Mouse (Mus musculus): Measurements from ENCODE around the gene Fbxo36. TPM values are rescaled to one million over a fixed set of nuclear protein-coding genes. Genes with fewer than 3 reads are reported as not detected.

The Fbxo36 gene
- total and polyA plus RNA-seq, 2 experiments from 2014 or later, result 3.1 to 11.8 TPM

DNA sequence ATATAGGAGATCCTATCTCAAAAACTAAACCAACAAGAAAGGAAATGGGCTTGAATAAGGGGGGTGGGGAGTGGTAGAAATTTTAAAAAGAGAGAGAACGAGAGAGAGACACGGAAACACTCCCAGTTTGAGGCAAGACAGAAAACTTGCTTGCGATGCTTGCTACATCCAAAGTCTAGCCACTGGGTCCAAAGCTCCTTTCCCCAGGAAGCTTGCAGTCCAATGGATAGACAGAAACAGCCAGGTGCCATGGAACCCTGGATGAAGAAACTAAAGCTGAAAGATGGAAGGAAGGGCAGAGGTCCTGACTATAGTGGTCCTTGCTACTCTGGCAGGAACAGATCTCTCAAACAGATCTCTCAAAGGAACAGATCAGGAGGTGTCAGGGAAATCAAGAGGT lies 8.7 kb downstream of the Fbxo36 start:
- no peak for ATAC-seq
- no peak for TF ChIP-seq CTCF (IDR thresholded peaks at IDR 0.05; ENCODE audit: low read depth)
- Histone ChIP-seq H3K9ac (no peak overlapping the region), H3K4me1 (ENCODE audit: insufficient read depth) (no peaks in the 10 kb centered on the region), H3K4me3 (ENCODE audit: low read depth, low read length) (no peak overlapping the region), H3K9me3 (ENCODE audit: low read length) (no peaks in the 10 kb centered on the region), H3K4me2 (ENCODE audit: low read depth) (no peak overlapping the region), H3K27ac (ENCODE audit: low read depth, low read length) (no peak overlapping the region), H3K27me3 (ENCODE audit: insufficient read depth, low read length) (no peaks in the 10 kb centered on the region), H3K36me3 (ENCODE audit: insufficient read depth) (peaks cover 3% of the 10 kb centered on the region)
- DNase-seq, result no peak
- WGBS, result 96% methylated on average over 3 of the region's 3 CpGs

- Histone ChIP-seq H3K9me3 (ENCODE audit: low read length) (no peaks in the 10 kb centered on the region), H3K4me3 (ENCODE audit: low read depth, low read length) (no peak overlapping the region), H3K27me3 (ENCODE audit: insufficient read depth, low read length) (no peaks in the 10 kb centered on the region), H3K36me3 (ENCODE audit: insufficient read depth) (peaks cover 3% of the 10 kb centered on the region), H3K4me1 (ENCODE audit: insufficient read depth) (no peaks in the 10 kb centered on the region), H3K9ac (no peak overlapping the region), H3K27ac (ENCODE audit: low read depth, low read length) (no peak overlapping the region), H3K4me2 (ENCODE audit: low read depth) (no peak overlapping the region)
- no peak for TF ChIP-seq CTCF (IDR thresholded peaks at IDR 0.05; ENCODE audit: low read depth)
- WGBS, result 96% methylated on average over 6 of the region's 6 CpGs
- ATAC-seq (no peak), DNase-seq (no peak)
These were observed 9.3 kb downstream of the Fbxo36 start for GRCm38 (mm10) chr1:84848801-84849455.

DNA sequence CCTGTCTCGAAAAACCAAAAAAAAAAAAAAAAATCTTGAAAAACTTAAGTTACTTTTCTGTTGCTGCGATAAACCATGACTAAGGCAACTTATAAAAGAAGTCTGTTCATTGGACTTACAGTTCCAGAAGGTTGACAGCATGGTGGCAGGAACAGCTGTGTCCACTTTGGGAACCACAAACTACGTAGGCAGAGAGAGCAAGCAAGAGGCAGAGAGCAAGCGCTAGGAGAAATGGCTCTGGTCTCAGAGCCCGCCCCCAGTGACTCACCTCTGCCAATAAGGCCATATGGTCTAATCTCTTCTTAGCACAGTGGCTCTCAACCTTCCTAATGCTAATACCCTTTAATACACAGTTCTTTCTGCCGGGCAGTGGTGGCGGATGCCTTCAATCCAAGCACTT lies 10.2 kb downstream of the Fbxo36 start:
- H3K27me3 ChIP-seq (ENCODE audit: insufficient read depth, low read length), result no peaks in the 10 kb centered on the region
- H3K4me2 ChIP-seq (ENCODE audit: low read depth), result no peak overlapping the region
- 94% methylated on average over 7 of the region's 7 CpGs for WGBS
- DNase-seq (no peak), ATAC-seq (no peak)
- H3K9me3 ChIP-seq (ENCODE audit: low read length), result no peaks in the 10 kb centered on the region
- no peaks in the 10 kb centered on the region for H3K4me1 ChIP-seq (ENCODE audit: insufficient read depth)
- H3K9ac ChIP-seq, result no peak overlapping the region
- H3K4me3 ChIP-seq (ENCODE audit: low read depth, low read length), result no peak overlapping the region
- TF ChIP-seq CTCF (IDR thresholded peaks at IDR 0.05; ENCODE audit: low read depth), result no peak
- H3K27ac ChIP-seq (ENCODE audit: low read depth, low read length), result no peak overlapping the region
- H3K36me3 ChIP-seq (ENCODE audit: insufficient read depth), result peaks cover 3% of the 10 kb centered on the region

- Histone ChIP-seq H3K9me3 (ENCODE audit: low read length) (no peaks in the 10 kb centered on the region), H3K36me3 (ENCODE audit: insufficient read depth) (peaks cover 3% of the 10 kb centered on the region), H3K4me2 (ENCODE audit: low read depth) (no peak overlapping the region), H3K27ac (ENCODE audit: low read depth, low read length) (no peak overlapping the region), H3K4me1 (ENCODE audit: insufficient read depth) (no peaks in the 10 kb centered on the region), H3K9ac (no peak overlapping the region), H3K4me3 (ENCODE audit: low read depth, low read length) (no peak overlapping the region), H3K27me3 (ENCODE audit: insufficient read depth, low read length) (no peaks in the 10 kb centered on the region)
- 92% methylated on average over 7 of the region's 7 CpGs for WGBS
- no peak for DNase-seq
- TF ChIP-seq CTCF (IDR thresholded peaks at IDR 0.05; ENCODE audit: low read depth), result no peak
- no peak for ATAC-seq
These were observed 10.8 kb downstream of the Fbxo36 start for GRCm38 (mm10) chr1:84850471-84850870.

DNA sequence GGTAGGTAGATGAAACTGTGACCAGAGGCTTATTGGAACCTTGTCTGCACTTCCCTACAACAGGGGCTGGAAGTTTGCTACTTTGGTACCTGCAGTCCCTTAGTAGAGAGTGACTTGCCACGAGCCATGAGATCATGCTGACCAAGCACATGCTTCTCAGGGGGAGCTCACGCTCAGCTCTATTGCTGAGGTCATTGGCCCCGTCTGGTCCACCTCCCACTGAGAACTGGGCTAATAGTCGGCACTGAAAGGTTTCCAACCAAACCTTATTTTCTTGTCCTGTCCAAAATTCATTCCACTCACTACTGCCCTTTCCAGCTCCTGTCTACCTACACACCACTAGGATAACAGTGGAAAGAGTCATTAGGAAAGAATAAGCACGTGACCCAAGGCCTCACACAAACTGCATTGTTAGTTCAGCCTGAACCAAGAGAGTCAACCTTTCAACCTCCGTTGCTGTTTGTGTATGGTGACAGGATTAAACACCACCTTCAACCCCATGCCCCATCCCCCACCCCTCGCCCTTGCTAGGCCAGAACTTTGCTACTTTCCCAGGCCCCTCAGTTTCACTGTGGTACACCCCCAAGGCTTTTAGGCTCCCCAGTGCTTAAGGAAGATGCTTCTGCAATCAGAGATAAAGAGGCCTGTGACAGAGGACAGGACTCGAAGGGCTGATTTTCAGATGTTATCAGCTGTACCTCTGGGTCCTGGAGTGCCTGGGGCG lies 12.0 kb downstream of the Fbxo36 start:
- Histone ChIP-seq H3K9ac (no peak overlapping the region), H3K4me3 (ENCODE audit: low read depth, low read length) (no peak overlapping the region), H3K27me3 (ENCODE audit: insufficient read depth, low read length) (no peaks in the 10 kb centered on the region), H3K4me1 (ENCODE audit: insufficient read depth) (no peaks in the 10 kb centered on the region), H3K27ac (ENCODE audit: low read depth, low read length) (no peak overlapping the region), H3K9me3 (ENCODE audit: low read length) (no peaks in the 10 kb centered on the region), H3K4me2 (ENCODE audit: low read depth) (no peak overlapping the region), H3K36me3 (ENCODE audit: insufficient read depth) (peaks cover 3% of the 10 kb centered on the region; the same call in 1 of the 2 replicates)
- DNase-seq, result no peak
- no peak for TF ChIP-seq CTCF (IDR thresholded peaks at IDR 0.05; ENCODE audit: low read depth)
- WGBS, result 32% methylated on average over 9 of the region's 9 CpGs
- ATAC-seq, result no peak

GRCm38 (mm10) chr1:84853721-84854120 lies 14.1 kb downstream of the Fbxo36 start:
- peaks cover 1% of the 10 kb centered on the region; the same call in 1 of the 2 replicates for H3K36me3 ChIP-seq (ENCODE audit: insufficient read depth)
- H3K4me1 ChIP-seq (ENCODE audit: insufficient read depth), result no peaks in the 10 kb centered on the region
- H3K27me3 ChIP-seq (ENCODE audit: insufficient read depth, low read length), result no peaks in the 10 kb centered on the region
- H3K9ac ChIP-seq, result no peak overlapping the region
- 77% methylated on average over 1 of the region's 1 CpGs for WGBS
- H3K27ac ChIP-seq (ENCODE audit: low read depth, low read length), result no peak overlapping the region
- no peak overlapping the region for H3K4me2 ChIP-seq (ENCODE audit: low read depth)
- no peak for TF ChIP-seq CTCF (IDR thresholded peaks at IDR 0.05; ENCODE audit: low read depth)
- ATAC-seq (no peak), DNase-seq (no peak)
- no peak overlapping the region for H3K4me3 ChIP-seq (ENCODE audit: low read depth, low read length)
- H3K9me3 ChIP-seq (ENCODE audit: low read length), result no peaks in the 10 kb centered on the region

DNA sequence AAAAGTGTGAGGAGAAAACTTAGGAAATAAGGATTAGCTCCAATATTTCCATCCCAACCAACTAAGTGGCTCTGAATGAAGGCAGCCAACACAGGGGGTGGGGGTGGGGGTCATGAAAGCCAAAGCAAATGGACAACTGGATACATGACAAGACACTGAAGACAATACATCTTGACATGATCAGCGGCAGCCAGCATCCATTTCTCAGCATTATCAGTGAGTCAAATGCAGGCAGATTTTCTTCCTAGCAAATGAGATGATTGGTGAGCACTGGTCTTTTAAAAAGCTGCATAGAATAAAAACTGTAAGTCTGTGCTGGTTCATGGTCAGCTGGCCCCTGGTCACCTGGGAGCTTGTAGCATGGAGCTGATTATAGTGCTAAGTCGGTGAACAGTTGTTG lies 15.3 kb downstream of the Fbxo36 start:
- no peaks in the 10 kb centered on the region for H3K27me3 ChIP-seq (ENCODE audit: insufficient read depth, low read length)
- no peak overlapping the region for H3K4me3 ChIP-seq (ENCODE audit: low read depth, low read length)
- H3K9ac ChIP-seq, result no peak overlapping the region
- 87% methylated on average over 2 of the region's 2 CpGs for WGBS
- DNase-seq, result no peak
- no peak overlapping the region for H3K4me2 ChIP-seq (ENCODE audit: low read depth)
- no peaks in the 10 kb centered on the region for H3K9me3 ChIP-seq (ENCODE audit: low read length)
- H3K4me1 ChIP-seq (ENCODE audit: insufficient read depth), result no peaks in the 10 kb centered on the region
- ATAC-seq, result no peak
- no peak overlapping the region for H3K27ac ChIP-seq (ENCODE audit: low read depth, low read length)
- no peak for TF ChIP-seq CTCF (IDR thresholded peaks at IDR 0.05; ENCODE audit: low read depth)
- H3K36me3 ChIP-seq (ENCODE audit: insufficient read depth), result no peaks in the 10 kb centered on the region
